Mouse (Mus musculus) brain, embryonic 14.5 days (tissue): ENCODE measurements around the gene Alpk1. TPM values are rescaled to one million over a fixed set of nuclear protein-coding genes. Genes with fewer than 3 reads are reported as not detected.

Experiments used
- DNase-seq: peaks from one replicate; pipeline ENCODE4 v3.0.0-alpha.2; 2011; ENCODE audit warnings: low read depth
- CTCF ChIP-seq: fragments of 200-500 bp; IDR thresholded peaks from 2 replicates; pipeline ENCODE4 v1.5.1; 2012; ENCODE audit warnings: inconsistent platforms, mild to moderate bottlenecking, moderate library complexity, borderline replicate concordance; ENCODE audit not compliant: insufficient read depth, insufficient read length; ENCODE audit errors: extremely low read depth
- POLR2A ChIP-seq: fragments of 200-500 bp; IDR thresholded peaks from 2 replicates; pipeline ENCODE4 v1.6.1; 2012; ENCODE audit warnings: mild to moderate bottlenecking, inconsistent platforms, borderline replicate concordance; ENCODE audit not compliant: poor library complexity, insufficient read depth, insufficient read length, severe bottlenecking; ENCODE audit errors: extremely low read depth
- polyA plus RNA-seq: library from polyadenylated mRNA; depleted of rRNA; stranded (reverse); fragments of >200 nt; gene quantifications from 2 replicates; pipeline ENCODE4 v1.2.3, GENCODE M21; 2012

The Alpk1 gene
- polyA plus RNA-seq, 1 experiment, result 2.2 TPM

GRCm38 (mm10) chr3:127728046-127728445 lies 52.3 kb downstream of the Alpk1 start:
- no peak for TF ChIP-seq POLR2A
- TF ChIP-seq CTCF, result no peak
- peak; percentile 56 for DNase-seq

DNA sequence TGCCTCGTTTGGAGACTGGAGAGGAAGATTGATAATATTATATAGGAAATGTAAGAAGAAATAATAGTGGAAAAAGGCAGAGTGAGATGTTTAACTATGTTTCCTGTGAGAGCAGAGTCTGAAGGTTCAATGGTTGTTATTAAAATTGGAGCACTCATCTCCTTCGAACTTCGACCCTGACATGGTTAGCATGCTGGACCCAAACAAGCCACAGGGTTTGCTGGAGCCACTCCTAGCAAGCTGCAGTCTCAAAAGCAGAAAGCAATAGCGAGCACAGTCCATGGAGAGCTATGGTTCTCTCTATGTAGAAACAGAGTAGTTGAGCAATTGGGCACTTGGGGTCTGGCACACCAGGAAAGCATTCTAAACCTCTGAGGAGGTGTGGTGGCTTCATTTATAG lies 59.4 kb downstream of the Alpk1 start:
- no peak for DNase-seq

DNA sequence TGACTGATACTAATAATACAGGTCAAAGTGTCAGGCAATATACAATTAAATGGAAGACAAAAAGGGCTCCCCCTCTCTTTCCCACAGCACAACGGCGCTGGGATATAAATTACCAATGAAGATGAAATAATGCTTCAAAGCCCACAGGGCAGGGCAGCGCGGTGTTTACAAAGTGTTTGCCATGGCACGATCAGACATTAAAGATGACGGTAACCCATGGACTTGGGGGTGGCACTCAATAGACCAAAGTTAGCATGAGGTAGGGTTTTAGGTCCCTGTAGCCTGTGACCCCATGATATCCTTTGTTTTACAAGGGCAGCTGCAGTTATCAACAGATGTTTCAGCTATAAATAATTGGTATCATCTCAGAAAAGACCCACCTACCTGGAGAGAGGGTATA lies 60.3 kb downstream of the Alpk1 start:
- no peak for DNase-seq
- TF ChIP-seq POLR2A (no peak), CTCF (no peak)

More for the DNA sequence above, 59.4 kb downstream of the Alpk1 start:
- TF ChIP-seq CTCF, result no peak
- TF ChIP-seq POLR2A, result no peak

- TF ChIP-seq CTCF, result no peak
- TF ChIP-seq POLR2A, result no peak
- DNase-seq, result peak; percentile 63
Observed at GRCm38 (mm10) chr3:127719601-127720000, 60.7 kb downstream of the Alpk1 start.

DNA sequence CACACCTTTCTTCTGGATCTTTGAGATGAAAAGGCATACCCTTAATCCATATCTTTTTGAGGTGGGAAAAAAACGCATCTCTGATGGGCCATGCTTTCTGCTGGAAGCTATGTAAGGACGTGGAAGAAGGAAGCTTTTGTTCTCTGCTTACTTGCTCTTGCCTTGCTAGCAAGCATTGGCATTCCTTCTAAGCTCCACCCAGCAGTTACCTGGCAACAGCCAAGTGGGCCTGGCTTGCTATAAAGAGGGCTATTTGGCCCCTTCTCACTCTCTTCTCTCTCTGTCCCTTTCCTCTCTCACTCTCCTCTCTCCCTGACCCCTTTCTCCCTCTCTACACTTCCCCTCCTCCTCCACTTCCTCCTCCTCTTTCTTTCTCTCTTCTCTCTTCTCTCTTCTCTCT lies 63.6 kb downstream of the Alpk1 start:
- no peak for TF ChIP-seq POLR2A
- no peak for TF ChIP-seq CTCF
- peak; percentile 88 for DNase-seq

- peak; percentile 95 for DNase-seq
Observed at GRCm38 (mm10) chr3:127713112-127713511, 67.2 kb downstream of the Alpk1 start.

DNA sequence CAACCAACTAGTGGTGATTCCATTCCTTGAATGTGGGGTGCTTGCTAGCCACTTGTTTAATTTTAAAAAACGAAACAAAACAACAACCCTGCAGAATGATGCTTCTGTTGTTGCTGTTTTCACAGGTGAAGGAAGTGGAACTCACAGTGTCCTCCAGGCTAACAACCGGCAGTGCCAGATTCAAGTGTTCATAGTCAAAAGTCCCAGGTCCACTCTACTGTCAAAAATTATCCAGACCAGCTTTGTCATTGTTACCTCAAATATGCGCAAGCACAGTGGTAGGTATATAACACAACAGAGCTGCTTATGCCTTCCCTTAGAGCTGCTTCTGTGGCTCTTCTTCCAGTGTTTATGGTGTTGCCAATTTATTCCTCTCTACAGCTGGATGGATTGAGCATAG lies 68.8 kb downstream of the Alpk1 start:
- TF ChIP-seq POLR2A, result no peak
- TF ChIP-seq CTCF, result no peak
- no peak for DNase-seq

More at GRCm38 (mm10) chr3:127713112-127713511, 67.2 kb downstream of the Alpk1 start:
- no peak for TF ChIP-seq CTCF
- TF ChIP-seq POLR2A, result no peak

- peak; percentile 91 for DNase-seq
- TF ChIP-seq POLR2A, result no peak
- TF ChIP-seq CTCF, result no peak
Observed at GRCm38 (mm10) chr3:127707089-127707485, 73.2 kb downstream of the Alpk1 start.

GRCm38 (mm10) chr3:127706445-127707088 lies 73.8 kb downstream of the Alpk1 start:
- TF ChIP-seq CTCF, result no peak
- no peak for TF ChIP-seq POLR2A
- DNase-seq, result no peak

DNA sequence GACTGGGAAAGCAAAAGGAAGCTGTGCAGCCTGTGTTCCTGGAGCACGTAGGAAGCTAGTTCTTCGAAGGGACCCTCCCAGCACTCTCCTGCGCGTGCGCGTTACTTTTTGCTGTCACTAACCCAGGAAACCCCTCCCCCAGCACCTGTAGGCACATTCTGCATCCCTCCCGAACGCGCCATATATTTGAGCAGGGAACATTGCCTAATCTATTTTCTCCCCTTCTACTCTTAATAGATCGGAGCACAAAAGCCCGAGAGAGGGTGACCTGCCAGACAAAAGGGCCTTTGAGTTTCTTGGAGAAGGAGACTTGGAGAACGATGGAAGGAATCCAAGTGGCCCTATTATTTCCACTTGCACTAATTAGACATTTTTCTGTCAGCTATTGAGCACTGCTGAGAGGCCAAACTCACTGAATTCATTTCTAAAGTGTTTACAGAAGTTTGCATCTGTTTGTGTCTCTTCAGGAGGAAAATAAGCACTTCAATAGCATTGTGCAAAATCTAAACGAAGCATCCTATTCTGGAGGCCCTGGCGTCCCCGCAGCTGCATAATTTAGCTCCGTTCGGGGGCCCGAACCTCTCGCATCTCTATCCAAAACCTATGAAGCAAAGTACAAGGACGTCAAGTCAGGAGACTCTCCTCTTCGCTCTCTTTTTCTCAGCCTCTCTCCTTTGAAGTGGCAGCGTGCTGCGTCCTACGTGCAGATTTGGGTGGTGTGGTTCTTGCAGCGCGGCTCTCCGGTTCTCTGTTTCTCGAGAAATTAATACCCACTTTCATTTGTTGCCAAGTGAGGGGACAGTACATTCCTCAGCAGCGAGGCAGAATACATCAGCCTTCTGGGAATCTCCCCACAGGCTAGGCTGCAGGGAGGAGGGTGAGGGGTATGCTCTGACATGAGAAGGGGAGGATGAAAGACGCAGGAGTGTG lies 74.5 kb downstream of the Alpk1 start:
- peak; percentile 98 for DNase-seq
- no peak for TF ChIP-seq POLR2A
- no peak for TF ChIP-seq CTCF

DNA sequence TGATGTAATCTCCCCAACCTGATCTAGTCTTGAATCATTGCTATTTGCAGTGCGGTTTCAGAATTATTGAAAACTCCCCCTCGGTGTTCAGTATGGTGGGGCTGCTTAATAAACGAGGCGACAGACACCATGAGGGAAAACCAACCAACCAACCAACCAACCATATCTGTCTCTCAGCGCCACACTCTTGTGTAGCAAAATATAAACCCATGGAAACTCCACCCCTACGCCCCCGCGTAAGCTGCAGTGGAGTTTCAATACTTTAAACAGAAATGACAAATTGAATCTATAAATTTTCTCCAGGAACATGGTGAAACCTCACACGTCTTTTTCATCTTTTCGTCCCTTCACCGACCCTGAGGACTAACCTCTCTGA lies 75.2 kb downstream of the Alpk1 start:
- peak; percentile 20 for DNase-seq
- TF ChIP-seq POLR2A (no peak), CTCF (no peak)

GRCm38 (mm10) chr3:127701196-127701825 lies 79.0 kb downstream of the Alpk1 start:
- TF ChIP-seq POLR2A, result no peak
- TF ChIP-seq CTCF, result no peak
- DNase-seq, result peak; percentile 76

DNA sequence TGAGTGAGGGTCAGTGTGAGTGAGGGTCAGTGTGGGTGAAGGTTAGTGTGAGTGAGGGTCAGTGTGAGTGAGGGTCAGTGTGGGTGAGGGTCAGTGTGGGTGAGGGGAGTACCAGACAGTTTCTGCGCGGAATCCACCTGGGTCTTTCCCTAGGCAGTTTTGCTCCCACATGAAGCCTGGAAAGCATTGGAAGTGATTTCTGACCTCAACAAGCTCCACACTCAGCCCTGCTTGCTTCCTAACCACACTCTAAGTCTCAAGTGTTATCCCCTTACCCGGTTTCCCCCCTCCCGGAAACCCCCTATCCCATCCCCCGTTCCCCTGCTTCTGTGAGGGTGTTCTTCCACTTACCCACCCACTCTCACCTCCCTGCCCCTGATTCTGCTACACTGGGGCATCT lies 81.7 kb downstream of the Alpk1 start:
- no peak for TF ChIP-seq POLR2A
- TF ChIP-seq CTCF, result no peak
- DNase-seq, result no peak
